Mouse (Mus musculus): ENCODE measurements at regions not wholly inside any gene's neighbourhood (a gene's known extent, or its start where the extent isn't known, plus 50 kb on each side); places are given as distances from the start of the nearest gene placed in this dataset.

- H3K27me3 ChIP-seq (replicated peaks): no peaks in the 10 kb centered on the region
- no peaks in the 10 kb centered on the region for H3K9me3 ChIP-seq
- ATAC-seq (ENCODE audit: extremely low read depth, insufficient number of reproducible peaks, low FRiP score, low TSS enrichment): no peak
- H3K36me3 ChIP-seq: no peaks in the 10 kb centered on the region
- H3K4me3 ChIP-seq: no peak overlapping the region
- 72% methylated on average over 4 of the region's 4 CpGs for WGBS
- H3K9ac ChIP-seq: no peak overlapping the region
- H3K27ac ChIP-seq (replicated peaks): no peak overlapping the region
- H3K4me2 ChIP-seq: no peak overlapping the region
- no peaks in the 10 kb centered on the region for H3K4me1 ChIP-seq
These were observed 197.9 kb upstream of the Nmur2 start for GRCm38 (mm10) chr11:56238745-56239144.

DNA sequence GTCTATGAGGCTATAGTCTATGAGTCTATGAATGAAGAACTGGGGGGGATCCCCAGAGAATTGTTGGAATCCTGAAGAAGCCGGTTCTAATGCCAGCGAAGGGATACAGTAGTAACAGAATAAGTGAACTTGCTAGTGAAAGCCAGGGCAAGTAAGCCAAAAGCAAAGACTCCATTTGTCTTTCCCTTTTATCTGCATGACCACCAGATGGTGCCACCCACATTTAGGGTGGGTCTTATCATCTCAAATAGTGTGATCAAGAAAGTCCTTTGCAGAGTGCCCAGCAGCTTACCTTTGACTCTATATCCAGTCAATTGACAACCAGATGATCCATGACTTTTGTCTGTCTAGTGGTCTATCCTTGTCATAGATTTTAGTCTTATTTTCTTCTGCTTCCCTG is 184.2 kb upstream of the Nmur2 start:
- no peak overlapping the region for H3K9ac ChIP-seq
- H3K4me1 ChIP-seq: no peaks in the 10 kb centered on the region
- no peak overlapping the region for H3K27ac ChIP-seq (replicated peaks)
- ATAC-seq (ENCODE audit: extremely low read depth, insufficient number of reproducible peaks, low FRiP score, low TSS enrichment): no peak
- no peak overlapping the region for H3K4me2 ChIP-seq
- no peaks in the 10 kb centered on the region for H3K36me3 ChIP-seq
- H3K27me3 ChIP-seq (replicated peaks): no peaks in the 10 kb centered on the region
- H3K4me3 ChIP-seq: no peak overlapping the region
- WGBS: 78% methylated on average over 2 of the region's 2 CpGs
- no peaks in the 10 kb centered on the region for H3K9me3 ChIP-seq

GRCm38 (mm10) chr11:56215706-56216105 is 174.9 kb upstream of the Nmur2 start:
- no peaks in the 10 kb centered on the region for H3K9me3 ChIP-seq
- H3K4me3 ChIP-seq: no peak overlapping the region
- H3K4me1 ChIP-seq: no peaks in the 10 kb centered on the region
- ATAC-seq (ENCODE audit: extremely low read depth, insufficient number of reproducible peaks, low FRiP score, low TSS enrichment): no peak
- H3K27ac ChIP-seq (replicated peaks): no peak overlapping the region
- H3K4me2 ChIP-seq: no peak overlapping the region
- 70% methylated on average over 2 of the region's 2 CpGs for WGBS
- H3K9ac ChIP-seq: no peak overlapping the region
- no peaks in the 10 kb centered on the region for H3K36me3 ChIP-seq
- H3K27me3 ChIP-seq (replicated peaks): no peaks in the 10 kb centered on the region

DNA sequence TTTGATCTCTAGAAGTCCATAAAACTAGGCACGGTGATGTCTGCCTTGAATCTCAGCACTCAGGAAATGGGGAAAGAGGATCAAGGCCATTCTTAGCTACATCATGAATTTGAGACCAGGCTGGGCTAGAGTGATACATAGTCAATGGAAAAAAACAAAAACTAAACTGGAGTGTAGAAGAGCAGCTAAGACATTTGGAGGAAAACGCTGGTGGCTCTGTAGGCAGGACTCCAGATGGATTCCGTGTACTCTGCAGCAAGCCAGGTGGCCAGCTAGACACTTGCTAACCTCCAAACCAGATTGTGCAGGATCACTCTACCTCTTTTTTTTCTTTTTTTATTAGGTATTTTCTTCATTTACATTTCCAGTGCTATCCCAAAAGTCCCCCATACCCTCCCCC is 161.0 kb upstream of the Nmur2 start:
- 86% methylated on average over 3 of the region's 3 CpGs for WGBS
- no peaks in the 10 kb centered on the region for H3K9me3 ChIP-seq
- no peak overlapping the region for H3K27ac ChIP-seq (replicated peaks)
- H3K27me3 ChIP-seq (replicated peaks): no peaks in the 10 kb centered on the region
- no peaks in the 10 kb centered on the region for H3K4me1 ChIP-seq
- no peaks in the 10 kb centered on the region for H3K36me3 ChIP-seq
- no peak overlapping the region for H3K9ac ChIP-seq
- ATAC-seq (ENCODE audit: extremely low read depth, insufficient number of reproducible peaks, low FRiP score, low TSS enrichment): no peak
- no peak overlapping the region for H3K4me2 ChIP-seq
- H3K4me3 ChIP-seq: no peak overlapping the region

DNA sequence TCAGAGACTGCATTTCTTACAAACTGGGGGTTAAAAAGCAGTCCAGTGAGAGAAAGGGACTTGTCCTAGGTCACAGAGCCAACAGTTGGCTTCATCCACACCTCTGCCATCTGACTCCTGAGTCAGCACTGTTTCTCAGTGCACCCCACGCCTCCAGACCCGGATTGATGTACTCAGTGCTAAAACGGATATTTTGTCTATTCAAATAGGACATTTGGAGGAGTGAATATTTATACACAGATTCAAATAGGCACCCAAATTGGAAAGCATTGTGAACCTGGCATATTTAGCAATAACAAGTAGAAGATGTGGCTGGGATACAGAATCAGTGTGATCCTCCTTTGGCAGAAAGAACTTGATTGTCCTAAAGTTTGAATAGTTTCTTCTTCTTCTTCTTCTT is 154.5 kb upstream of the Nmur2 start:
- Histone ChIP-seq H3K4me2 (no peak overlapping the region), H3K36me3 (no peaks in the 10 kb centered on the region), H3K27ac (replicated peaks) (no peak overlapping the region), H3K27me3 (replicated peaks) (no peaks in the 10 kb centered on the region), H3K9me3 (no peaks in the 10 kb centered on the region), H3K4me3 (no peak overlapping the region), H3K9ac (no peak overlapping the region), H3K4me1 (no peaks in the 10 kb centered on the region)
- ATAC-seq (ENCODE audit: extremely low read depth, insufficient number of reproducible peaks, low FRiP score, low TSS enrichment): no peak
- WGBS: 54% methylated on average over 3 of the region's 3 CpGs

- Histone ChIP-seq H3K36me3 (no peaks in the 10 kb centered on the region), H3K27me3 (replicated peaks) (no peaks in the 10 kb centered on the region), H3K4me3 (no peak overlapping the region), H3K9me3 (no peaks in the 10 kb centered on the region), H3K9ac (no peak overlapping the region), H3K4me1 (no peaks in the 10 kb centered on the region), H3K27ac (replicated peaks) (no peak overlapping the region), H3K4me2 (no peak overlapping the region)
- 49% methylated on average over 2 of the region's 2 CpGs for WGBS
- ATAC-seq (ENCODE audit: extremely low read depth, insufficient number of reproducible peaks, low FRiP score, low TSS enrichment): no peak
These were observed 152.6 kb upstream of the Nmur2 start for GRCm38 (mm10) chr11:56193426-56193825.

DNA sequence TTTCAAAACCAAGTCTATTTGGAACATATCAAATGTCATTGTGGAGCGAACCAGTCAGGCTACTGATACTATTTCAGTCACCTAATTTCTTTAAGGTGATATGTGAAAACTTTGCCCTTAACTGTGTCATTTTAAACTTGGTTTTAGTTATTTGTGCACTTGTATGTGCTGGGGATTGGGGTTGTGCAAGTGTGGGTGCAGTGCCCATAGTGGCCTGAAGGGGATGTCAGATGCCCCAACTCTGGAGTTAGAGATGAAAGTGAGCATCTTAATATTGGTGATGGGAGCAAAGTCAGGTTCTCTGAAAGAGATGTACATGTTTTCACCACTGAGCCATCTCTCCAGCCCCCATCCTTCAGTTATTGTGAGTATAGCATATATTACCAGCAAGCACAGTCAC is 133.1 kb upstream of the Nmur2 start:
- WGBS: 81% methylated on average over 1 of the region's 1 CpGs
- Histone ChIP-seq H3K27ac (replicated peaks) (no peak overlapping the region), H3K36me3 (no peaks in the 10 kb centered on the region), H3K27me3 (replicated peaks) (no peaks in the 10 kb centered on the region), H3K4me1 (no peaks in the 10 kb centered on the region), H3K9ac (no peak overlapping the region), H3K4me2 (no peak overlapping the region), H3K9me3 (no peaks in the 10 kb centered on the region), H3K4me3 (no peak overlapping the region)
- no peak for ATAC-seq (ENCODE audit: extremely low read depth, insufficient number of reproducible peaks, low FRiP score, low TSS enrichment)

GRCm38 (mm10) chr11:56173246-56173645 is 132.4 kb upstream of the Nmur2 start:
- Histone ChIP-seq H3K9me3 (no peaks in the 10 kb centered on the region), H3K27ac (replicated peaks) (no peak overlapping the region), H3K9ac (no peak overlapping the region), H3K36me3 (no peaks in the 10 kb centered on the region), H3K4me2 (no peak overlapping the region), H3K4me1 (no peaks in the 10 kb centered on the region), H3K4me3 (no peak overlapping the region), H3K27me3 (replicated peaks) (no peaks in the 10 kb centered on the region)
- no peak for ATAC-seq (ENCODE audit: extremely low read depth, insufficient number of reproducible peaks, low FRiP score, low TSS enrichment)
- WGBS: 67% methylated on average over 3 of the region's 3 CpGs

- H3K9ac ChIP-seq: no peak overlapping the region
- ATAC-seq (ENCODE audit: extremely low read depth, insufficient number of reproducible peaks, low FRiP score, low TSS enrichment): no peak
- H3K4me3 ChIP-seq: no peak overlapping the region
- no peaks in the 10 kb centered on the region for H3K27me3 ChIP-seq (replicated peaks)
- H3K4me1 ChIP-seq: no peaks in the 10 kb centered on the region
- no peak overlapping the region for H3K4me2 ChIP-seq
- 68% methylated on average over 9 of the region's 9 CpGs for WGBS
- H3K27ac ChIP-seq (replicated peaks): no peak overlapping the region
- no peaks in the 10 kb centered on the region for H3K9me3 ChIP-seq
- no peaks in the 10 kb centered on the region for H3K36me3 ChIP-seq
These were observed 128.8 kb upstream of the Nmur2 start for GRCm38 (mm10) chr11:56169576-56169975.

DNA sequence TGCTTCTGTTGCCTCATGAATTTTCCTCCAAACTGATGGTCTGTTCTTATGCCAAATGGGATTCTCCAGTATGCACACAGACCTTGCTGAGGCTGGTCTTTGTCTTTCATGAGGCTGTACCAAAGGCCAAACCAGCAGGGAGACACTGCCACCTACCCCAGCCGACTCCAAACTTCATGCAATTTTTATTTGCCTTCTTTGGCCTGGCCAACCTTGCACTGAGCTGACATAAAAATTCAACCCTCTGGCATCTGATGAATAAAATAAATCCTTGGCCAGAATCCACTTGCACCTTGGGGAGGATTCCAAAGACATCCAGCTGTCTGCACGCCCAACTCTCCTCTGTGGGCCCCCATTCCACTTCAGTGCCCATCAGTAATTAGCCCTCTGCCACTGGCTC is 126.0 kb upstream of the Nmur2 start:
- Histone ChIP-seq H3K4me1 (no peaks in the 10 kb centered on the region), H3K9ac (no peak overlapping the region), H3K27me3 (replicated peaks) (no peaks in the 10 kb centered on the region), H3K4me3 (no peak overlapping the region), H3K4me2 (no peak overlapping the region), H3K9me3 (no peaks in the 10 kb centered on the region), H3K27ac (replicated peaks) (no peak overlapping the region), H3K36me3 (no peaks in the 10 kb centered on the region)
- ATAC-seq (ENCODE audit: extremely low read depth, insufficient number of reproducible peaks, low FRiP score, low TSS enrichment): no peak
- 65% methylated on average over 2 of the region's 2 CpGs for WGBS

- H3K4me2 ChIP-seq: no peak overlapping the region
- H3K9me3 ChIP-seq: no peaks in the 10 kb centered on the region
- ATAC-seq (ENCODE audit: extremely low read depth, insufficient number of reproducible peaks, low FRiP score, low TSS enrichment): no peak
- H3K9ac ChIP-seq: no peak overlapping the region
- 79% methylated on average over 5 of the region's 5 CpGs for WGBS
- H3K27me3 ChIP-seq (replicated peaks): no peaks in the 10 kb centered on the region
- H3K4me3 ChIP-seq: no peak overlapping the region
- no peak overlapping the region for H3K27ac ChIP-seq (replicated peaks)
- H3K4me1 ChIP-seq: no peaks in the 10 kb centered on the region
- no peaks in the 10 kb centered on the region for H3K36me3 ChIP-seq
These were observed 124.9 kb upstream of the Nmur2 start for GRCm38 (mm10) chr11:56165759-56166158.

DNA sequence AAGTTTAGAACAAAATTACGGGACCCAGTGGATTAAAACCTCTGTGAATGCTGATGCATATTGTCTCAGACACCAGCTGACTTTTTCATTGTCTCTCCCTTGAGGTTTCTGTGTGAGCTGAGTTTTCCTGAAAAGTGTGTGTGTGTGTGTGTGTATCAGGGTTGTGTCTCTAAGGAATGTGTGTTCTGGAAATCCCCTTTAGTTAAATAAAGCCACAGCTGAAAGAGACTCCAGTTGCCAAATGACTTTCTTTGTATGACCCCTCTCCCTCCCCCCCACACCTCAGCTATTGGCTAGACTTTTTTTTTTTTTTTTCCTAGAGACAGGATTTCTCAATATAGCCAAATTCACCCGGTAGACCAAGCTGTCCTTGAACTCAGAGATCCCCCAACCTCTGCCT is 119.5 kb upstream of the Nmur2 start:
- Histone ChIP-seq H3K4me2 (no peak overlapping the region), H3K4me3 (no peak overlapping the region), H3K9ac (no peak overlapping the region), H3K27me3 (replicated peaks) (no peaks in the 10 kb centered on the region), H3K9me3 (no peaks in the 10 kb centered on the region), H3K4me1 (no peaks in the 10 kb centered on the region), H3K27ac (replicated peaks) (no peak overlapping the region), H3K36me3 (no peaks in the 10 kb centered on the region)
- 56% methylated on average over 2 of the region's 2 CpGs for WGBS
- ATAC-seq (ENCODE audit: extremely low read depth, insufficient number of reproducible peaks, low FRiP score, low TSS enrichment): no peak
